Mouse (Mus musculus): ENCODE measurements around the gene Tnfaip1.

DNA sequence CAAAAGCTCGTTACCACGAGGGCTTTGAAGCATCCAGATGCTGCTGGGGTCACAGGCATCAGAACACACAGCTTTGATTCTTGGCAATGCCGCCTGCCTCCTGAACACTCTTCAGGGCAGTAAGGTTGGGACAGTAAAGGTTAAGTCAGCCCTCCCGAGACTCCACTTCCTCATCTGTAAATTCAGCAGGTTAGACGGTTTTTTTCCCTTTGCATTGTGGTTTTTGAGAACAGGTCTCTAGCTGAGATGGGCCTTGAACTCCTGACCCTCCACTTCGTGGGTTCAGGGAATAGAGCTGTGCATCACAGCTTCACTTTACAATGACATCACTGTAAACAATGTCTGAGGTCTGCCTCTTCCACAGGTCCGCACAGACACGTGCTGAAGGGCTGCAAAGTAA is 9.0 kb upstream of the Tnfaip1 start:
- TF ChIP-seq CTCF (IDR thresholded peaks at IDR 0.05): no peak
- TF ChIP-seq POLR2A (IDR thresholded peaks at IDR 0.05; ENCODE audit: insufficient read depth, low read depth, low read length): no peak

All from heart, adult 2 months (tissue).